Mouse (Mus musculus) heart, embryonic 14.5 days (tissue): ENCODE measurements around the gene Ctnna2. TPM values are rescaled to one million over a fixed set of nuclear protein-coding genes. Genes with fewer than 3 reads are reported as not detected.

Source experiments
- ATAC-seq: fragments of 200-750 bp; cut with Nextera tagmentation; 2 replicates; pipeline ENCODE4 v1.8.0; 2017; ENCODE audit warnings: low read depth, moderate TSS enrichment; ENCODE audit not compliant: insufficient number of reproducible peaks, insufficient read depth, low FRiP score
- H3K27ac ChIP-seq, 2 experiments: fragments of 200-500 bp in 1 of 2; fragments of 300-500 bp in 1 of 2; sonication (generic) in 1 of 2; replicated peaks in 1 of 2; 2 replicates each; pipeline ENCODE4 v1.5.1; 2012 to 2014; ENCODE audit warnings: low read depth in 2 of 2, low read length in 2 of 2, control low read depth in 1 of 2, mild to moderate bottlenecking in 1 of 2, mixed read lengths in 1 of 2; ENCODE audit not compliant: control insufficient read depth in 1 of 2, insufficient read depth in 1 of 2
- H3K27me3 ChIP-seq: fragments of 300-500 bp; sonication (generic); 2 replicates; pipeline ENCODE4 v1.6.1; 2014; ENCODE audit warnings: mild to moderate bottlenecking, low read length, control low read depth; ENCODE audit not compliant: control insufficient read depth, insufficient read depth
- H3K36me3 ChIP-seq: fragments of 300-500 bp; sonication (generic); 2 replicates; pipeline ENCODE4 v1.6.1; 2014; ENCODE audit warnings: mild to moderate bottlenecking, control low read depth, low read length, mixed read lengths; ENCODE audit not compliant: control insufficient read depth, insufficient read depth
- H3K4me1 ChIP-seq, 2 experiments: fragments of 200-500 bp in 1 of 2; fragments of 300-500 bp in 1 of 2; sonication (generic) in 1 of 2; 2 replicates each; pipeline ENCODE4 v1.6.1; 2012 to 2014; ENCODE audit warnings: low read length in 2 of 2, control low read depth in 1 of 2, mixed read lengths in 1 of 2; ENCODE audit not compliant: control insufficient read depth in 2 of 2, insufficient read depth in 2 of 2
- H3K4me2 ChIP-seq: fragments of 300-500 bp; sonication (generic); 2 replicates; pipeline ENCODE4 v1.6.1; 2014; ENCODE audit warnings: mild to moderate bottlenecking, low read length
- H3K4me3 ChIP-seq, 2 experiments: fragments of 200-500 bp in 1 of 2; fragments of 300-500 bp in 1 of 2; sonication (generic) in 1 of 2; 2 replicates each; pipeline ENCODE4 v1.5.1; 2012 to 2014; ENCODE audit warnings: low read length in 2 of 2, mild to moderate bottlenecking in 2 of 2, control low read depth in 1 of 2, low read depth in 1 of 2, moderate library complexity in 1 of 2; ENCODE audit not compliant: control insufficient read depth in 1 of 2, insufficient read depth in 1 of 2
- H3K9ac ChIP-seq: fragments of 300-500 bp; sonication (generic); 2 replicates; pipeline ENCODE4 v1.6.1; 2014; ENCODE audit warnings: mild to moderate bottlenecking, low read length
- H3K9me3 ChIP-seq: fragments of 300-500 bp; sonication (generic); 2 replicates; pipeline ENCODE4 v1.6.1; 2016; ENCODE audit warnings: low read length, control low read depth; ENCODE audit not compliant: control insufficient read depth
- WGBS: fragments of 180-500 bp; shearing (Covaris S2); extraction: QIAGEN DNeasy Blood & Tissue Kit; methylation state at CpG from one replicate; pipeline ENCODE4 v1.1.7; 2014; 5-methylcytosine and 5-hydroxymethylcytosine counted together
- polyA plus RNA-seq: library from polyadenylated mRNA; unstranded; fragments of >200 nt; fragmentation: Nextera tagmentation; extraction: Ambion mirVana; gene quantifications from 2 replicates; pipeline ENCODE4 v1.2.1, GENCODE M21; 2014

The Ctnna2 gene
- polyA plus RNA-seq, 1 experiment from 2014 or later = 1.8 TPM

- no peak overlapping the region for H3K27ac ChIP-seq
- H3K4me3 ChIP-seq = no peak overlapping the region
- no peak for ATAC-seq
- no peaks in the 10 kb centered on the region for H3K9me3 ChIP-seq
- no peaks in the 10 kb centered on the region for H3K36me3 ChIP-seq
- no peak overlapping the region for H3K4me2 ChIP-seq
- no peaks in the 10 kb centered on the region for H3K27me3 ChIP-seq
- no peaks in the 10 kb centered on the region for H3K4me1 ChIP-seq
- WGBS = 86% methylated on average over 4 of the region's 4 CpGs
- H3K9ac ChIP-seq = no peak overlapping the region
These were observed 793.7 kb downstream of the Ctnna2 start for GRCm38 (mm10) chr6:77185751-77186150.

- Histone ChIP-seq H3K36me3 (no peaks in the 10 kb centered on the region), H3K4me1 (no peaks in the 10 kb centered on the region), H3K4me2 (no peak overlapping the region), H3K4me3 (no peak overlapping the region), H3K27ac (no peak overlapping the region), H3K27me3 (no peaks in the 10 kb centered on the region), H3K9me3 (no peaks in the 10 kb centered on the region), H3K9ac (no peak overlapping the region)
- WGBS = 60% methylated on average over 2 of the region's 2 CpGs
- no peak for ATAC-seq
These were observed 794.6 kb downstream of the Ctnna2 start for GRCm38 (mm10) chr6:77184896-77185295.

GRCm38 (mm10) chr6:77175764-77176163 lies 803.7 kb downstream of the Ctnna2 start:
- Histone ChIP-seq H3K36me3 (no peaks in the 10 kb centered on the region), H3K9ac (no peak overlapping the region), H3K4me3 (no peak overlapping the region), H3K27ac (no peak overlapping the region), H3K4me1 (no peaks in the 10 kb centered on the region), H3K4me2 (no peak overlapping the region), H3K27me3 (no peaks in the 10 kb centered on the region), H3K9me3 (no peaks in the 10 kb centered on the region)
- 23% methylated on average over 4 of the region's 4 CpGs for WGBS
- ATAC-seq = no peak

GRCm38 (mm10) chr6:77157028-77157427 lies 822.5 kb downstream of the Ctnna2 start:
- Histone ChIP-seq H3K27ac (no peak overlapping the region), H3K9ac (no peak overlapping the region), H3K4me2 (no peak overlapping the region), H3K4me3 (no peak overlapping the region), H3K9me3 (no peaks in the 10 kb centered on the region), H3K4me1 (no peaks in the 10 kb centered on the region), H3K36me3 (no peaks in the 10 kb centered on the region), H3K27me3 (no peaks in the 10 kb centered on the region)
- 79% methylated on average over 5 of the region's 5 CpGs for WGBS
- no peak for ATAC-seq

- Histone ChIP-seq H3K27ac (no peak overlapping the region), H3K4me1 (no peaks in the 10 kb centered on the region), H3K9me3 (no peaks in the 10 kb centered on the region), H3K36me3 (no peaks in the 10 kb centered on the region), H3K4me3 (no peak overlapping the region), H3K9ac (no peak overlapping the region), H3K4me2 (no peak overlapping the region), H3K27me3 (no peaks in the 10 kb centered on the region)
- 76% methylated on average over 4 of the region's 4 CpGs for WGBS
- no peak for ATAC-seq
These were observed 840.1 kb downstream of the Ctnna2 start for GRCm38 (mm10) chr6:77139306-77139920.

GRCm38 (mm10) chr6:77120926-77121325 lies 858.6 kb downstream of the Ctnna2 start:
- no peak for ATAC-seq
- H3K4me1 ChIP-seq = no peaks in the 10 kb centered on the region
- no peaks in the 10 kb centered on the region for H3K36me3 ChIP-seq
- H3K4me3 ChIP-seq = no peak overlapping the region
- H3K9me3 ChIP-seq = no peaks in the 10 kb centered on the region
- no peak overlapping the region for H3K4me2 ChIP-seq
- H3K27ac ChIP-seq = no peak overlapping the region
- H3K9ac ChIP-seq = no peak overlapping the region
- 68% methylated on average over 2 of the region's 2 CpGs for WGBS
- H3K27me3 ChIP-seq = no peaks in the 10 kb centered on the region

- WGBS = 72% methylated on average over 5 of the region's 5 CpGs
- no peaks in the 10 kb centered on the region for H3K27me3 ChIP-seq
- H3K27ac ChIP-seq = no peak overlapping the region
- no peaks in the 10 kb centered on the region for H3K36me3 ChIP-seq
- H3K9me3 ChIP-seq = no peaks in the 10 kb centered on the region
- no peak overlapping the region for H3K9ac ChIP-seq
- no peak overlapping the region for H3K4me2 ChIP-seq
- no peaks in the 10 kb centered on the region for H3K4me1 ChIP-seq
- ATAC-seq = no peak
- no peak overlapping the region for H3K4me3 ChIP-seq
These were observed 859.0 kb downstream of the Ctnna2 start for GRCm38 (mm10) chr6:77120510-77120909.
